Mouse (Mus musculus) activated CD4-positive, CD25-positive, alpha-beta regulatory T cell (primary cell): Measurements from ENCODE around the gene Abcf2. TPM values are rescaled to one million over a fixed set of nuclear protein-coding genes. Genes with fewer than 3 reads are reported as not detected.

Experiments used
- polyA plus RNA-seq, 2 experiments: library from polyadenylated mRNA; unstranded; fragments of 100-300 nt; shearing (Covaris generic); gene quantifications; one replicate each; pipeline ENCODE4 v1.2.1; 2017

Gene Abcf2
- 10 to 100 TPM; 62.4 to 65.3 TPM for polyA plus RNA-seq

DNA sequence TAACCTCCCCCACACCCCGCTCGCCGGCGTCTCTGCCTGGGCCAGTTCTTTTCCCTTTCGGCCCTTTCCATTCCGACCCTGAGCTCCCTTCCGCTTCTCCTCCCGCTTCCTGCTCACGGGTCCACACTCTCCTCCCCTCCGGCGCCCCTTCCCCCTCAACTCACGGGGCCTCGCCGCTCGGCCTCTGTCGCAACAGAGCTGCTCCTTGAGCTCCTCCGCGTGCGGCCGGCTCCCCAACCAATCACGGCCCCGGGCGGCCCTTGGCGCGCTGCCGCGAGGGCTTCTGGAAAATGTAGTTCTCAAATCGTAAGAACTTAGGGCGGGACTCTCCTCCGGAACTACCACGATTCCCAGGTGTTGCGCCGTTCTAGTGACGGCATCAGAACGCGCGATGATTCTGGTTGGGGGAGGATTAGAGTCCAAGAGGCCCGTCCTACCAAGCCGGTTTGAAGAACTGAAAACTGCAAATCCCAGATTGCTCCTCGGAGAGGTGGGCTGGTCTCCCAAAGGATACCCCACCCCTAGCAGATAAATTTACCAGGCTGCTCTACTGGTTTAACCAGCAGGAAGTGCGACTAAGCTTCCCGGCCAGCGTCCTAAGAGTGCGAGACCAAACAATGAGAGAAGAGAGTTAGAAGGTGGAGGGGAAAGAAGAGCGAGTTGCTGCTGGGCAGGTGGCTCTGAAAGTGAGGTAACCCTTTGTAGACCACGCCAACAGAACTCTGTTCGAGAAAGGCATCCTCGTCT lies at the start of gene Abcf2:
Gene Abcf2, minus strand, starts transcription at position 285 of the 747 bp plus-strand sequence.

DNA sequence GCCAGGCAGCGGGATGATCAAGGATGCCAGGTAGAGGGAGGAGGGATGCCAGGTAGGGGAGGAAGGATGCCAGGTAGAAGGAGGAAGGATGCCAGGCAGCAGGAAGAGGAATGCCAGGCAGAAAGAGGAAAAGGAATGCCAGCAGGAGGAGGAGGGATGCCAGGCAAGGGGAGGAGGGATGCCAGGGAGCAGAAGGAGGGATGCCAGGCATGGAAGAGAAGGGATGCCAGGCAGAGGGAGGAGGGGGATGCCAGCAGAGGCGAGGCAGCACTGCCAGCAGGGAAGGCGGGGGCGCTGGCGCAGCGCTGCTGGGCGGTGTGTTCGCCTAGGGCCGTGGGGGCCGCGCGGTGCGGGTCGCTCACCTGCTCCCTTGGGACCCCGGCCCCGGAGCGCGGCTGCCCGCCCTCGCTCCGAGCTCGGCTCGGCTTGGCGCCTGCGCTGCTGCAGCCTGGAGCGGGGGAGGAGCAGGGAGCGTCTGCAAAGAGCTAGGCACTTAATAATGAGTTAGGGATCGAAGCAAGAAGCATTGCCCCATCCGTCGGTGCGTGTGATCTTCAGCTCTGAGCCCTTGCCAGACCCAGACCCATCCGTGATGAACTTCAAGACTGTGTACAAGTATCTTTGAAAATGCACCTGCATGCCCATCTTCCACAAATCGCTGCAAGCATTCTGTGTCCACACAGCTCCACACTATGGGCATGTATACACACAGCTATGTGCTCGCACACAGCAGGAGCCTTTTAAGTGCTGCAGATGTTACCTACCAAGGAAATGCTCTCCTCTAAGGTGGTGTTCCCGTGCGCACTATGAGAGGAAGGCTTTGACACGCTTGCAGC lies 46.9 kb upstream of the Abcf2 start, which contains the start of gene Smarcd3:
Gene Smarcd3, minus strand, starts transcription at position 426 of the 836 bp plus-strand sequence.

DNA sequence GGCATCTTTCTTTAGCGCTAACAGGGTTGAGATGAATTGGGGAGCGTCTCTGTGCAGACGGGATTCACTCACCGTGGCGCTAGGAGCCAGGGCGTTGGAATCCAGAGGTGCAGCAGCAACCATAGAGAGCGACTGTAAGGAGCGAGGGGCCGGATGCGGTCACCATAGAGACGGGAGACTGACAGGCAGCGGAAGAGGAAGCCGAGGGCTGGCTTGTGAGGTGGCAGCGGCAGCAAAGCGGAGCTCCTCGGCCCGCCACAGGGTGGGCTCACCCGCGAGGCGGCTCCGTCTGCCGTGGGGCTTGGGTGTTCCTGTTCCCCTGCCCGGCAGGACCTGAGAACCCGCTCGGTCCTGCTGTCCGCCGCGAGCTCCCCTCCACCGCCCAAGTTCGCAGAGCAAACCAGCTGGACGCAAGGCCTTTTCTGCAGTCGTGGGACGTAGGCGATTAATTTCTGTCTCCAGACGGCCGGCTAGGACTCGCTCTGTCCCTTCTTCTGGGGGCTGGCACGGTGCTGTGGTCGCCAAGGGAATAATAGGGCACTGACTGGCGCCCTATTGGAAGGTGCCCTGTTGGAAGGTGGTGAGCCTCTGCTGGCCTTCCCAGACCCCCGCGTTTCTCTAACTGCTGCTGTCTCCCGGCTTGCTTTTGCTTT lies 9.4 kb upstream of the Abcf2 start, which contains the start of gene Chpf2:
Gene Chpf2, plus strand, starts transcription at position 195 of the 653 bp plus-strand sequence.

DNA sequence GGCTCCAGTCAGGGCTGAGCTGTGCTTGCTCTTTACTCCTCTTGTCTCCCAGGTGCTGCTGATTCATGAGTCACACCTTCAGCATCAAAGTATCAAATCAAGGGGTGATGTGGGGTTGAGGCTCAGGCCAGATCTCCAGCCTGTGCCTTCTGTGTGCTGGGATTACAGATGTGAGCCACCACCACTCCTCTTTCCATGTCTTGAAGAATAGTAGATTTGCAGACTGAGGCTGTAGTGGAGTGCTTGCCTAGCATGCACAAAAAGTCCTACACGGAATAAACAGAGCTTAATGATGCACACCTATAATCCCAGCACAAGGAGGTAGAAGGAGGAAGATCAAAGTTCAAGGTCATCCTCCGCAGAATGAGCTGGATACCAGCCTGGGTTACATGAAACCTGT lies 20.6 kb downstream of the Abcf2 start, which contains the start of gene 4931409K22Rik:
Gene 4931409K22Rik, minus strand, starts transcription at position 101 of the 400 bp plus-strand sequence.

DNA sequence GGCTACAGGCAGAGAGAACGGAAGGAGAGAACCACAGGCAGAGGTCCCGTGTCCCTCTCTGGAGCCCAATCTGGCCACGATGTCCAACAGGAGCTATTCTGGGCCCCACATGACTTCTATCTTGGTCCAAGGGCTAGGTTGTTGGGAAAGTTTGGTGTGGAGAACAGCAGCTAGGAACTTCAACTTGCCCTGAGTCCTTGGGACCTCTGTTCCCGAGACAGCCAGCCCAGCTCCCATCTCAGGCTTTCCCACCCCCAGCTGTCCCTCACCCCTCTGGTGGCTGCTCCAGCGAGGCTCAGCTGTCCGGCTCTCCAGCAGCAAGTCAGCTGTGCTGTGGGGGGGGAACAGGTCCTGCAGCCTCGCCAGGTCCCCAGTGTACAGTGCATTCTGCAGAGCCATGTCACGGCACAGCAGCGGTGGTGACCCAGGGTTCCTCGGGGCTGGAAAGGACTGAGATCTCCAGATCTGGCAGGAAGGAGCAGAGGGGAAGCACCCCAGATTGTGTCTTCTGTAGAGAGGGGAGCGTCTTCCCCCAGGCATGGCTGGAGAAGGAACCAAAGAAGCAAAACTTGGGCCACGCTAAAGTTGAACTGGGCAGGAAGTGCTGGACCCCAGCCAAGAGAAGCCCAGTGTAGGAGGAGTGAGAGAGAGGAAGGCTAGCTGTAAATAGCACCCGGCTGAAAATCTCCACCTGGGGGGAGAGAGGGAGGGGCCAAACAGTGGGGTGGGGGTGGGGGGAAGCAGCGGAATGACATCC lies 36.7 kb downstream of the Abcf2 start, which contains the start of gene Asb10:
Gene Asb10, minus strand, starts transcription at position 592 of the 757 bp plus-strand sequence.

DNA sequence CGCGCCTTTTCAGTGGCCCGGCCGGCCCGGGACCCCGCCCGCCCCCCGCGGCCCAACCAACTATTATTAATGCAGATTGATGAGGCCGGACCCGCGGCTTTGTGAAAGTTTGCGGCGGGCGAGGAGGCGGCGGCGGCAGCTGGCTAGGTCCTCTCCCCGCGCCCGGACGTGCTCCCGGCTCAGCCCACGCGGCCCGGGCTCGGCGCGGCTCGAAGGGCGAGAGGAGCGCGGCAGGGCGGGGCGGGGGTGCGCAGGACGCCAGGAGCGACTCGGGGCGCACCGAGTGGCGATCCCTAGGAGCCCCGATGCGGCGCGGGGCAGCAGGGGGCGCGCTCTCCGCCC lies 50.4 kb downstream of the Abcf2 start, which contains the start of gene Gbx1:
Gene Gbx1, minus strand, starts transcription at position 314 of the 342 bp plus-strand sequence.

Other genes starting within 250 kb of the Abcf2 start
- gene Kcnh2, start 225.9 kb downstream of the Abcf2 start, polyA plus RNA-seq: 1 to 10 TPM; 2.1 to 3.2 TPM
- gene Nos3, start 212.7 kb downstream of the Abcf2 start, polyA plus RNA-seq: under 1 TPM; 0.14 to 0.27 TPM
- gene Atg9b, start 185.3 kb downstream of the Abcf2 start, polyA plus RNA-seq: 1 to 10 TPM in 1 of 2 experiments, under 1 TPM in 1; 1.00 to 1.1 TPM
- gene Abcb8, start 183.8 kb downstream of the Abcf2 start, polyA plus RNA-seq: 10 to 100 TPM; 21.5 to 24.9 TPM
- not detected for gene Asic3, start 164.1 kb downstream of the Abcf2 start, polyA plus RNA-seq
- 100 to 1,000 TPM in 1 of 2 experiments, 10 to 100 TPM in 1; 83.9 to 101 TPM for gene Cdk5, start 153.9 kb downstream of the Abcf2 start, polyA plus RNA-seq
- 10 to 100 TPM; 22.6 to 29.7 TPM for gene Slc4a2, start 153.6 kb downstream of the Abcf2 start, polyA plus RNA-seq
- gene Fastk, start 132.2 kb downstream of the Abcf2 start, polyA plus RNA-seq: 100 to 1,000 TPM; 103 to 108 TPM
- 10 to 100 TPM; 56.9 to 63.6 TPM for gene Tmub1, start 129.6 kb downstream of the Abcf2 start, polyA plus RNA-seq
- gene Agap3, start 125.3 kb downstream of the Abcf2 start, polyA plus RNA-seq: 10 to 100 TPM; 39.7 to 47.0 TPM
- gene Gbx1, start 50.3 kb downstream of the Abcf2 start, polyA plus RNA-seq: under 1 TPM in 1 of 2 experiments, not detected in 1; 0.05 TPM
- under 1 TPM in 1 of 2 experiments, not detected in 1; 0.07 TPM for gene Asb10, start 36.5 kb downstream of the Abcf2 start, polyA plus RNA-seq
- gene 4931409K22Rik, start 20.7 kb downstream of the Abcf2 start, polyA plus RNA-seq: not detected
- 10 to 100 TPM; 23.6 to 33.5 TPM for gene Chpf2, start 9.3 kb upstream of the Abcf2 start, polyA plus RNA-seq
- gene Smarcd3, start 46.9 kb upstream of the Abcf2 start, polyA plus RNA-seq: 1 to 10 TPM; 1.0 to 4.9 TPM
- gene Nub1, start 108.1 kb upstream of the Abcf2 start, polyA plus RNA-seq: 10 to 100 TPM; 73.9 to 80.8 TPM
- gene Wdr86, start 153.3 kb upstream of the Abcf2 start, polyA plus RNA-seq: under 1 TPM in 1 of 2 experiments, not detected in 1; 0.06 TPM
- gene Crygn, start 180.5 kb upstream of the Abcf2 start, polyA plus RNA-seq: 1 to 10 TPM; 1.5 to 1.6 TPM